Mouse (Mus musculus): Measurements from ENCODE around the gene Il18bp. TPM values are rescaled to one million over a fixed set of nuclear protein-coding genes. Genes with fewer than 3 reads are reported as not detected.

Gene Il18bp
- total RNA-seq, 1 experiment from 2014 or later, result 12.2 TPM

DNA sequence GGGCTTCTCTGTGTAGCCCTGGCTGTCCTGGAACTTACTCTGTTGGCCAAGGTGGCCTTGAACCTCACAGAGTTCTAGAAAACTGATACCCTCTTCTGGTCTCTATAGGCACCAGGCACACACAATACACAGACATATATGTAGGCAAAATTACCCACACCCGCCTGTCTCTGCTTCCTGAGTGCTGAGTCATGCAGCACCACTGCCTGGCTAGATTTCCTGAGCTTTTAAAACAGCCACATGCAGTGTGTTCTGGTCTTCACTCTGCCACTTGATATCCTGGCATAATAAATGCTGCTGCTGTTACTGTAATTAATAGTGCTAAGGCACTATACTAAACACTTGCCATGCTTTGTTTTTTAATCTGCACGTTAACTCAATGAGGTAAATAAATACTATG is 52.9 kb downstream of the Il18bp start:
- no peak for ATAC-seq (ENCODE audit: extremely low read depth, insufficient number of reproducible peaks, low FRiP score, poor library complexity, severe bottlenecking)

Other genes with a start within 250 kb of the Il18bp start
- gene Phox2a, start 200.4 kb downstream of the Il18bp start, total RNA-seq (2017), result not detected in 2 replicates
- 5.7 and 10.4 TPM in 2 replicates for gene Inppl1, start 180.5 kb downstream of the Il18bp start, total RNA-seq (2017)
- gene Folr2, start 161.5 kb downstream of the Il18bp start, total RNA-seq (2017), result not detected in 2 replicates
- 45.1 and 48.4 TPM in 2 replicates for gene Anapc15, start 155.0 kb downstream of the Il18bp start, total RNA-seq (2017)
- 1.0 TPM in 1 of 2 replicates, not detected in the other for gene Folr1, start 147.9 kb downstream of the Il18bp start, total RNA-seq (2017)
- gene Lamtor1, start 112.8 kb downstream of the Il18bp start, total RNA-seq (2017), result 65.2 and 77.1 TPM in 2 replicates
- gene Tomt, start 112.3 kb downstream of the Il18bp start, total RNA-seq (2017), result 0.49 TPM in 1 of 2 replicates, not detected in the other
- gene Lrrc51, start 84.8 kb downstream of the Il18bp start, total RNA-seq (2017), result 0.93 and 3.2 TPM in 2 replicates
- gene Numa1, start 84.6 kb downstream of the Il18bp start, total RNA-seq (2017), result 225 and 227 TPM in 2 replicates
- gene Rnf121, start 46.8 kb upstream of the Il18bp start, total RNA-seq (2017), result 15.0 and 15.8 TPM in 2 replicates
- 35.2 and 40.2 TPM in 2 replicates for gene Xndc1, start 46.8 kb upstream of the Il18bp start, total RNA-seq (2017)
- 0.47 and 3.4 TPM in 2 replicates for gene Xntrpc, start 47.0 kb upstream of the Il18bp start, total RNA-seq (2017)
- gene Trpc2, start 64.4 kb upstream of the Il18bp start, total RNA-seq (2017), result 0.49 and 2.0 TPM in 2 replicates
- not detected in 2 replicates for gene Art1, start 83.1 kb upstream of the Il18bp start, total RNA-seq (2017)
- 0.49 and 2.2 TPM in 2 replicates for gene Art5, start 90.8 kb upstream of the Il18bp start, total RNA-seq (2017)
- 0.35 TPM in 1 of 2 replicates, not detected in the other for gene Chrna10, start 98.1 kb upstream of the Il18bp start, total RNA-seq (2017)
- 74.8 TPM in 2 replicates for gene Nup98, start 191.5 kb upstream of the Il18bp start, total RNA-seq (2017)
- 32.1 and 32.8 TPM in 2 replicates for gene Pgap2, start 191.5 kb upstream of the Il18bp start, total RNA-seq (2017)
- gene Rhog, start 237.4 kb upstream of the Il18bp start, total RNA-seq (2017), result 118 and 127 TPM in 2 replicates
- gene Stim1, start 249.1 kb upstream of the Il18bp start, total RNA-seq (2017), result 63.7 and 72.1 TPM in 2 replicates

Measured in neutrophil, adult 5-6 weeks (primary cell).